Mouse (Mus musculus): ENCODE measurements at regions not wholly inside any gene's neighbourhood (a gene's known extent, or its start where the extent isn't known, plus 50 kb on each side); places are given as distances from the start of the nearest gene placed in this dataset.

- no peak for TF ChIP-seq CTCF (IDR thresholded peaks at IDR 0.05; ENCODE audit: control insufficient read depth, insufficient read depth, insufficient replicate concordance, low read depth, low read length)
- no peak for TF ChIP-seq POLR2A (IDR thresholded peaks at IDR 0.05; ENCODE audit: control insufficient read depth, low read depth, low read length)
Observed at GRCm38 (mm10) chr7:129690868-129691267, 99.2 kb downstream of the Wdr11 start.
